Mouse (Mus musculus) skeletal muscle tissue, postnatal 0 days (tissue): ENCODE data around the gene Mterf2. TPM values are rescaled to one million over a fixed set of nuclear protein-coding genes. Genes with fewer than 3 reads are reported as not detected.

ENCODE experiments used
- polyA plus RNA-seq: library from polyadenylated mRNA; unstranded; fragments of >200 nt; fragmentation: Nextera tagmentation; extraction: Ambion mirVana; gene quantifications from 2 replicates; pipeline ENCODE4 v1.2.1, GENCODE M21; 2015

The Mterf2 gene
- 20.1 and 21.2 TPM in 2 replicates for polyA plus RNA-seq

DNA sequence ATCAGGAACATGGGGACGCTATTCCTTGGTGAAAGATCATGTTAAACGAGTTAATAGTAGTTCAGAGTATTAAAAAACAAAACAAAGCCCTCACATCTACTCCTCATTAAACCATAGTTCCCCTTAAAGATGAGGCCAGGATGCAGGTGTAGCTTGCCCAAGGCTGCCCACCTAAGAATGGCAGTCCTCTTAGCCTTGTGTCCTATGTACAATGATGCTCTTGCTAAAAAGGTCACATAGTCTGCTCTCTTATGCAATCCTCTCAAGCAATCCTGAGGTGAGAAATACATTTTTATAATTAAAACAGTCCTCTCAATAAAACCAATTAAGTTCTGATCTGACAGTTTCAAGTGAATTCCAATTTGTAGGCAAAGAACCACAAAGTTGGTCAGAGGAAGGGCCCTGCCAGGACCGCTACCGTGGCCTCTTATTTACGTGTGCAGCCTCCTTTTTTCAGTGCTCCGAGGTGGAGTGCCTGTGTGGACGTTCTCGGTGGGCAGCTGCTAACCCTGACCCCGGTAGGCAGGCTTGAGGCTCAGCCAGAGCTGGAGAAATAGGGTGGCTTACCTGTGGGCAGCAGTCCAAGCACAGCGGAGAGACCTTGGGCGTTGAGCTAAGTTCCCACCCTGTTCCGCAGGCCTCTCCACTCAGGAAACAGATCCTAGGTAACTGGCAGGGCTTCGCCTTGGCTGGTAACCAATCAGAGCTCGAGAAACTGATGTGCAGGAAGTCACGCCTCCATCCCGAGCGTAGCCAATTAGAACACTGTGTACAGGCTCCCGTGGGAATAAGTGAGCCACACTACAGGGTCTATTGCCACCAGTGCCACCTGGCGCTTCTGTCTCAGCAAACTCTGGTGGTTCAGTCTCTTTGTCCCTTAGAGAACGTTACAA lies at the start of gene Mterf2:
TSS of gene Mterf2 (minus strand) at position 633 of the 893 bp plus-strand sequence.

DNA sequence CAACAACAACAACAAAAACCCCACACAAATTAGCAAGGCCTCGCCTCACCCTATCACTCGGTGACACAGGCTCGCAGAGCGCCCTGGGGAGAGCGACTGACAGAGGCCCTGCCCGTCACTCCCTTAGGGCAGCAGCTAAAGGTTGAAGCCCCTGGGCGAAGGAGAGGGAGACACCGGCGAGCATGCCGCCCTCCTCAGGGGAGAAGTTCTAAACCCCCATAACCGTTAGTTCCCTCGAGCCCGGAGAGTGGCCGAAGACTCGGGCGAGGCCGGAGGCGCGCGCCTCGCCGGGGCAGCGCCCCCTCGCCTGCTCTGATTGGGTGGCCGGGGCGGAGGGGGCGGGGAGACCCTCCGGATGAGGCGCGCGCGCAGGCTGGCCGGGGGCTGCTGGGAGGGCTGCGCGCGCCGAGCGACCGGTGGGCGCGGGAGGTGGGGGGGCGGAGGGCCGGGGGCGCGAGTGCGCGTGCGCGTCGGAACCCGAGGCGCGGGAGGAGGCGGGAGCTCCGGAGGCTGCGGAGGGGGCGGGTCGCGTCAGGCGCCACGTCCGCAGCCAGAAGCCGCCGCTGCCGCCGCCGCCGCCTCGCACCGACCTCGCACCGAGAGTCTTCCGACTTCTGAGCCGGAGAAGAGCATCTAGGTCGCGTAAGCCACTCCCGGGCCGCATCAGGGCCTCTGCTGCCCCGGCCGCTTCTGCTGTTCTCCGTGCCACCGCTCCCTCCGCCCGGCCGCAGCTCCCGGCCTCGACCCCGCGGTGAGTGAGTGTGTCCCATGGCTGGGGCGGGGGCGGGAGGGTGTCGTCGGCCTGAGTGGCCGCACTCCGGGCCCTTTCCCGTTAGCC lies 25.4 kb downstream of the Mterf2 start, which contains the start of the genes Fhl4 and Tmem263:
TSS of gene Fhl4 (minus strand) at position 249 of the 838 bp plus-strand sequence.
TSS of gene Tmem263 (plus strand) at position 381 of the 838 bp plus-strand sequence.

Other genes starting within 250 kb of the Mterf2 start
- 16.0 and 16.2 TPM in 2 replicates for gene Ric8b, start 210.4 kb downstream of the Mterf2 start, polyA plus RNA-seq
- 1.5 and 1.9 TPM in 2 replicates for gene Fhl4, start 25.5 kb downstream of the Mterf2 start, polyA plus RNA-seq
- gene Tmem263, start 25.4 kb downstream of the Mterf2 start, polyA plus RNA-seq, result 33.9 and 38.1 TPM in 2 replicates
- 15.0 and 15.6 TPM in 2 replicates for gene Cry1, start 57.0 kb upstream of the Mterf2 start, polyA plus RNA-seq